Mouse (Mus musculus) small intestine, adult 2 months (tissue): Measurements from ENCODE around the gene Tmem199. TPM values are rescaled to one million over a fixed set of nuclear protein-coding genes. Genes with fewer than 3 reads are reported as not detected.

Experiments used
- H3K27ac ChIP-seq: fragments of 200-500 bp; 2 replicates; pipeline ENCODE4 v1.5.1; 2012; ENCODE audit warnings: low read depth, low read length, control low read depth, inconsistent platforms; ENCODE audit not compliant: insufficient read depth
- H3K27me3 ChIP-seq: fragments of 200-500 bp; 2 replicates; pipeline ENCODE4 v1.6.1; 2012; ENCODE audit warnings: mild to moderate bottlenecking, moderate library complexity, low read length, inconsistent platforms; ENCODE audit not compliant: control insufficient read depth, insufficient read depth
- H3K36me3 ChIP-seq: fragments of 200-500 bp; 2 replicates; pipeline ENCODE4 v1.6.1; 2012; ENCODE audit warnings: mild to moderate bottlenecking, low read length, control low read depth, inconsistent platforms; ENCODE audit not compliant: control insufficient read depth, insufficient read depth
- H3K4me1 ChIP-seq: fragments of 200-500 bp; 2 replicates; pipeline ENCODE4 v1.6.1; 2012; ENCODE audit warnings: low read length, inconsistent platforms, mixed read lengths; ENCODE audit not compliant: control insufficient read depth, insufficient read depth, insufficient read length
- H3K4me3 ChIP-seq: fragments of 200-500 bp; 2 replicates; pipeline ENCODE4 v1.5.1; 2012; ENCODE audit warnings: low read depth, mild to moderate bottlenecking, control low read depth, inconsistent platforms, low read length, moderate library complexity
- CTCF ChIP-seq: fragments of 200-500 bp; IDR thresholded peaks from 2 replicates; pipeline ENCODE4 v1.5.1; 2012; ENCODE audit warnings: low read depth, mild to moderate bottlenecking, control low read depth, inconsistent platforms, low read length, moderate library complexity, mixed read lengths; ENCODE audit not compliant: insufficient replicate concordance, insufficient read length; ENCODE audit errors: extremely low read depth
- POLR2A ChIP-seq: fragments of 200-500 bp; IDR thresholded peaks from 2 replicates; pipeline ENCODE4 v1.6.1; 2012; ENCODE audit warnings: low read depth, mild to moderate bottlenecking, control low read depth, inconsistent platforms, low read length, moderate library complexity
- WGBS: fragments of 180-500 bp; shearing (Covaris S2); methylation state at CpG from one replicate; pipeline ENCODE4 v1.1.7; 2018; 5-methylcytosine and 5-hydroxymethylcytosine counted together
- polyA plus RNA-seq: library from polyadenylated mRNA; depleted of rRNA; stranded (reverse); fragments of >200 nt; gene quantifications from 2 replicates; pipeline ENCODE4 v1.2.3, GENCODE M21; 2012

The Tmem199 gene
- polyA plus RNA-seq, 1 experiment: 3.8 TPM

- H3K27ac ChIP-seq: no peak within 1 kb of the TSS
- no peaks in the 10 kb centered on the region for H3K36me3 ChIP-seq
- peak within 1 kb of the TSS; percentile 52 for H3K4me3 ChIP-seq
- H3K4me1 ChIP-seq: peaks cover 6% of the 10 kb centered on the region
- no peak for TF ChIP-seq POLR2A
- TF ChIP-seq CTCF: no peak
- 57% methylated on average over 7 of the region's 7 CpGs for WGBS
- H3K27me3 ChIP-seq: peaks cover 21% of the 10 kb centered on the region
Measured at GRCm38 (mm10) chr11:78499004-78499403, 13.0 kb downstream of the Tmem199 start, which contains the start of gene Vtn. TSS of gene Vtn (plus strand) at chr11:78499091.

GRCm38 (mm10) chr11:78497544-78498522 lies 14.1 kb downstream of the Tmem199 start, which contains the start of gene Sarm1:
TSS of gene Sarm1 (minus strand) at chr11:78497754.
- WGBS: 3% methylated on average over 36 of the region's 36 CpGs
- Histone ChIP-seq H3K4me3 (peak within 1 kb of the TSS; percentile 52), H3K4me1 (peaks cover 6% of the 10 kb centered on the region), H3K27me3 (peaks cover 21% of the 10 kb centered on the region), H3K27ac (no peak within 1 kb of the TSS), H3K36me3 (no peaks in the 10 kb centered on the region)
- no peak for TF ChIP-seq POLR2A
- no peak for TF ChIP-seq CTCF

- WGBS: 3% methylated on average over 44 of the region's 44 CpGs
- H3K4me3 ChIP-seq: peak overlapping the region; percentile 52
- H3K4me1 ChIP-seq: peaks cover 6% of the 10 kb centered on the region
- TF ChIP-seq POLR2A: no peak
- TF ChIP-seq CTCF: no peak
- no peak overlapping the region for H3K27ac ChIP-seq
- no peaks in the 10 kb centered on the region for H3K36me3 ChIP-seq
- peaks cover 21% of the 10 kb centered on the region for H3K27me3 ChIP-seq
Measured at GRCm38 (mm10) chr11:78497071-78497541, 14.9 kb downstream of the Tmem199 start.

- Histone ChIP-seq H3K36me3 (no peaks in the 10 kb centered on the region), H3K27me3 (peaks cover 22% of the 10 kb centered on the region), H3K4me1 (peaks cover 8% of the 10 kb centered on the region), H3K27ac (no peak overlapping the region), H3K4me3 (no peak overlapping the region)
- TF ChIP-seq CTCF: no peak
- no peak for TF ChIP-seq POLR2A
- 8% methylated on average over 6 of the region's 6 CpGs for WGBS
Measured at GRCm38 (mm10) chr11:78495904-78496303, 16.1 kb downstream of the Tmem199 start.

GRCm38 (mm10) chr11:78490781-78491241 lies 21.2 kb downstream of the Tmem199 start:
- Histone ChIP-seq H3K4me1 (peaks cover 6% of the 10 kb centered on the region; the same call in 1 of the 2 replicates), H3K36me3 (no peaks in the 10 kb centered on the region), H3K27ac (no peak overlapping the region), H3K4me3 (peak overlapping the region; percentile 13; the same call in 1 of the 2 replicates), H3K27me3 (peaks cover 26% of the 10 kb centered on the region)
- WGBS: 13% methylated on average over 48 of the region's 48 CpGs
- no peak for TF ChIP-seq CTCF
- no peak for TF ChIP-seq POLR2A

- 3% methylated on average over 8 of the region's 8 CpGs for WGBS
- no peak overlapping the region for H3K27ac ChIP-seq
Measured at GRCm38 (mm10) chr11:78488168-78488567, 23.8 kb downstream of the Tmem199 start.

GRCm38 (mm10) chr11:78483639-78484038 lies 28.3 kb downstream of the Tmem199 start:
- WGBS: 52% methylated on average over 7 of the region's 7 CpGs
- H3K36me3 ChIP-seq: no peaks in the 10 kb centered on the region
- no peak overlapping the region for H3K4me3 ChIP-seq

More at GRCm38 (mm10) chr11:78488168-78488567, 23.8 kb downstream of the Tmem199 start:
- TF ChIP-seq CTCF: peak; percentile 81; the same call in 1 of the 2 replicates
- TF ChIP-seq POLR2A: no peak
- H3K27me3 ChIP-seq: peaks cover 29% of the 10 kb centered on the region
- H3K36me3 ChIP-seq: no peaks in the 10 kb centered on the region
- H3K4me3 ChIP-seq: no peak overlapping the region
- peaks cover 6% of the 10 kb centered on the region; the same call in 1 of the 2 replicates for H3K4me1 ChIP-seq

More at GRCm38 (mm10) chr11:78483639-78484038, 28.3 kb downstream of the Tmem199 start:
- H3K27ac ChIP-seq: no peak overlapping the region
- no peaks in the 10 kb centered on the region for H3K4me1 ChIP-seq
- no peak for TF ChIP-seq CTCF
- no peak for TF ChIP-seq POLR2A
- H3K27me3 ChIP-seq: peaks cover 11% of the 10 kb centered on the region
